Mouse (Mus musculus) hindbrain, embryonic 10.5 days (tissue): ENCODE measurements around the gene Rbbp7. TPM values are rescaled to one million over a fixed set of nuclear protein-coding genes. Genes with fewer than 3 reads are reported as not detected.

Source experiments
- polyA plus RNA-seq: library from polyadenylated mRNA; unstranded; fragments of >200 nt; fragmentation: Nextera tagmentation; extraction: Ambion mirVana; gene quantifications from 2 replicates; pipeline ENCODE4 v1.2.1, GENCODE M21; 2016

Gene Rbbp7
- polyA plus RNA-seq, 1 experiment from 2014 or later: 305 TPM

Other genes with a start within 250 kb of the Rbbp7 start
- gene Reps2, start 116.8 kb upstream of the Rbbp7 start, polyA plus RNA-seq: 0.38 and 0.52 TPM in 2 replicates
- 11.2 and 14.2 TPM in 2 replicates for gene Txlng, start 69.1 kb downstream of the Rbbp7 start, polyA plus RNA-seq
- 22.0 and 25.7 TPM in 2 replicates for gene Syap1, start 128.0 kb downstream of the Rbbp7 start, polyA plus RNA-seq
- 60.0 and 67.8 TPM in 2 replicates for gene Ctps2, start 140.8 kb downstream of the Rbbp7 start, polyA plus RNA-seq
- 0.37 TPM in 1 of 2 replicates, not detected in the other for gene S100g, start 204.2 kb downstream of the Rbbp7 start, polyA plus RNA-seq